Mouse (Mus musculus): ENCODE measurements at regions not wholly inside any gene's neighbourhood (a gene's known extent, or its start where the extent isn't known, plus 50 kb on each side); places are given as distances from the start of the nearest gene placed in this dataset.

DNA sequence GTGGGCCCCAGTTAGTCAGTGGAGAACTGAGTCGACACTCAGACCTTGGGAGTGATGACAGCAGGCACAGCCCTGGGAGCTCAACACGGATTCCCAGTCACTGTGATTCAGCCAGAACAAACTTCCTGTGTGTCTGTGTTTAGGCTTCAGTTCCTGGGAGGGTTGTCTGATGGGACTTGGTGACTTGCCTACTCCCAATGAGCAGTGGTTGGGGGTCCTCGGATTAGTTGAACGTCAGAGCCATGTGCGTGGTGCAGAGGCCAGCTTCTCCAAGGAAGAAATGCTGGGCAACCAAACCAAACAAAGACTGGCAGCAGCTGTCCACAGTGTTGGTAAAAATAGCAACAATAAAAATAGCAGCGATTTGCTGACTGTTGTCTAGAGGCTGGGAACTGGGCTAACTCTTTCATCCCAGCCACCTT lies 152.7 kb downstream of the Zfp706 start:
- Histone ChIP-seq H3K79me2 (ENCODE audit: control insufficient read depth, insufficient read depth, low read length, poor library complexity) (no peaks in the 10 kb centered on the region), H3K9ac (ENCODE audit: control insufficient read depth, low read depth, low read length, poor library complexity, severe bottlenecking) (no peak overlapping the region), H3K4me3 (ENCODE audit: control insufficient read depth in 1 of 2, insufficient read depth in 1 of 2, low read depth in 2 of 2, low read length in 2 of 2) (no peak overlapping the region), H3K9me3 (replicated peaks; ENCODE audit: insufficient read depth, low read length) (no peaks in the 10 kb centered on the region), H3K27ac (ENCODE audit: control insufficient read depth, low read depth, low read length) (no peak overlapping the region), H3K36me3 (ENCODE audit: control insufficient read depth in 1 of 2, insufficient read depth in 2 of 2, low read length in 2 of 2) (no peaks in the 10 kb centered on the region), H3K27me3 (ENCODE audit: control insufficient read depth in 1 of 2, insufficient read depth in 2 of 2, low read length in 2 of 2) (no peaks in the 10 kb centered on the region), H3K4me1 (ENCODE audit: control insufficient read depth in 1 of 2, insufficient read depth in 2 of 2, low read length in 2 of 2) (no peaks in the 10 kb centered on the region)
- no peak for DNase-seq (ENCODE audit: low read depth, low spot score)
- TF ChIP-seq MAZ (IDR thresholded peaks at IDR 0.05; ENCODE audit: low read depth, low read length): no peak
- TF ChIP-seq TBP (IDR thresholded peaks at IDR 0.05; ENCODE audit: low read depth, low read length): no peak
- TF ChIP-seq MYC (IDR thresholded peaks at IDR 0.05; ENCODE audit: low read depth, low read length): no peak
- no peak for TF ChIP-seq UBTF (IDR thresholded peaks at IDR 0.05; ENCODE audit: borderline replicate concordance, insufficient read depth, low read depth, low read length)
- no peak for TF ChIP-seq ZNF384 (IDR thresholded peaks at IDR 0.05; ENCODE audit: low read depth, low read length)
- TF ChIP-seq KAT2A (conservative IDR thresholded peaks at IDR 0.05; ENCODE audit: low read depth, low read length): no peak
- no peak for TF ChIP-seq MXI1 (IDR thresholded peaks at IDR 0.05; ENCODE audit: low read depth, low read length)
- TF ChIP-seq NRF1 (IDR thresholded peaks at IDR 0.05; ENCODE audit: insufficient read depth, low read depth, low read length, poor library complexity, severe bottlenecking): no peak
- TF ChIP-seq EP300 (IDR thresholded peaks at IDR 0.05; ENCODE audit: low read depth in 1 of 2, low read length in 2 of 2): no peak
- TF ChIP-seq TAL1 (IDR thresholded peaks at IDR 0.05; ENCODE audit: low read length): no peak
- TF ChIP-seq SIN3A (IDR thresholded peaks at IDR 0.05; ENCODE audit: low read length): no peak
- no peak for TF ChIP-seq POLR2A (IDR thresholded peaks at IDR 0.05; ENCODE audit: control insufficient read depth in 1 of 2, insufficient read depth in 1 of 2, low read depth in 1 of 2, low read length in 2 of 2, poor library complexity in 1 of 2)
- no peak for TF ChIP-seq GABPA (IDR thresholded peaks at IDR 0.05; ENCODE audit: low read depth, low read length)
- TF ChIP-seq RCOR1 (IDR thresholded peaks at IDR 0.05; ENCODE audit: low read depth, low read length): no peak
- no peak for TF ChIP-seq POLR2AphosphoS5 (IDR thresholded peaks at IDR 0.05; ENCODE audit: borderline replicate concordance, low read depth, low read length)
- TF ChIP-seq ELF1 (IDR thresholded peaks at IDR 0.05; ENCODE audit: low read depth, low read length): no peak
- TF ChIP-seq MAFK (IDR thresholded peaks at IDR 0.05; ENCODE audit: borderline replicate concordance, low read depth, low read length): no peak

DNA sequence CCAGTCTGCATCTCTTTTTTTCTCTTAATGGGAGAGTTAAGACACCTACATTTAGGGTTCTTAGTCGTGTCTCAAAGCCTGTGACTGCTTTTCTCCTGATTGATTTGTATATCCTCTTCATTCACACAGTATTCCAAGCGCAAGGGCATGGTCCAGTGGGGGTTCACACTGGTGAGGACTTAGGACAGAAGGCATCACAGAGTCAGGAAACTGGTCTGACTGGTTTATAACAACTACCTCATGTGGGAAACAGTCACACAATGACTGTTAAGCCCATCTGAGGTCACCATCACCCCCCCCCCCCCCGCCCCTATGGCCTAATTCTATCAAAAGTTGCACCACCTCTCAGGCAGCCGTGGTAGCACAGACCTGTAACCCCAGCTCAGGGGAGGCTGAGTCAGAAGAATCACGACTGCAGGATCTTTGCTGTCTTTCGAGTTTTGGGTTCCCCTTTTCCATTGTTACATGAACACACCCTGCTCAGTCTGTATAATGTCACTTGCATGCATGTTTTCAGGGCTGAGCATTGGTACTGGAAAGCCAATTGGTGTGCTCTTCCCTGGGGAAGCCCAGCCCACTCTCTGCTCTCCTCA lies 155.2 kb downstream of the Zfp706 start:
- no peak overlapping the region for H3K4me3 ChIP-seq (ENCODE audit: control insufficient read depth in 1 of 2, insufficient read depth in 1 of 2, low read depth in 2 of 2, low read length in 2 of 2)
- H3K9me3 ChIP-seq (replicated peaks; ENCODE audit: insufficient read depth, low read length): no peaks in the 10 kb centered on the region
- H3K27me3 ChIP-seq (ENCODE audit: control insufficient read depth in 1 of 2, insufficient read depth in 2 of 2, low read length in 2 of 2): no peaks in the 10 kb centered on the region
- H3K36me3 ChIP-seq (ENCODE audit: control insufficient read depth in 1 of 2, insufficient read depth in 2 of 2, low read length in 2 of 2): no peaks in the 10 kb centered on the region
- DNase-seq (ENCODE audit: low read depth, low spot score): peak; percentile 54
- TF ChIP-seq E2F4 (IDR thresholded peaks at IDR 0.05; ENCODE audit: borderline replicate concordance, low read depth, low read length) (no peak), KAT2A (conservative IDR thresholded peaks at IDR 0.05; ENCODE audit: low read depth, low read length) (no peak), GATA1 (IDR thresholded peaks at IDR 0.05; ENCODE audit: low read depth, low read length) (no peak), GABPA (IDR thresholded peaks at IDR 0.05; ENCODE audit: low read depth, low read length) (no peak), ZKSCAN1 (IDR thresholded peaks at IDR 0.05; ENCODE audit: low read depth, low read length) (no peak), HCFC1 (IDR thresholded peaks at IDR 0.05; ENCODE audit: low read depth, low read length) (no peak), USF2 (IDR thresholded peaks at IDR 0.05; ENCODE audit: borderline replicate concordance in 1 of 2, insufficient read depth in 1 of 2, low read depth in 1 of 2, low read length in 2 of 2) (no peak), CHD2 (IDR thresholded peaks at IDR 0.05; ENCODE audit: low read length) (no peak), MXI1 (IDR thresholded peaks at IDR 0.05; ENCODE audit: low read depth, low read length) (no peak), MAFK (IDR thresholded peaks at IDR 0.05; ENCODE audit: borderline replicate concordance, low read depth, low read length) (no peak), CHD1 (IDR thresholded peaks at IDR 0.05; ENCODE audit: low read depth, low read length) (no peak), ZC3H11A (IDR thresholded peaks at IDR 0.05; ENCODE audit: low read depth, low read length) (no peak), USF1 (IDR thresholded peaks at IDR 0.05; ENCODE audit: low read depth, low read length) (no peak), MYB (IDR thresholded peaks at IDR 0.05; ENCODE audit: low read depth, low read length) (no peak), SIN3A (IDR thresholded peaks at IDR 0.05; ENCODE audit: low read length) (no peak), MAX (IDR thresholded peaks at IDR 0.05; ENCODE audit: low read length) (no peak), SMC3 (IDR thresholded peaks at IDR 0.05; ENCODE audit: low read depth, low read length) (no peak)
- H3K79me2 ChIP-seq (ENCODE audit: control insufficient read depth, insufficient read depth, low read length, poor library complexity): no peaks in the 10 kb centered on the region
- H3K9ac ChIP-seq (ENCODE audit: control insufficient read depth, low read depth, low read length, poor library complexity, severe bottlenecking): no peak overlapping the region
- no peaks in the 10 kb centered on the region for H3K4me1 ChIP-seq (ENCODE audit: control insufficient read depth in 1 of 2, insufficient read depth in 2 of 2, low read length in 2 of 2)
- H3K27ac ChIP-seq (ENCODE audit: control insufficient read depth, low read depth, low read length): no peak overlapping the region

Measured in MEL (cell line).